Mouse (Mus musculus) forebrain, embryonic 15.5 days (tissue): ENCODE results near the gene Rnf187. TPM values are rescaled to one million over a fixed set of nuclear protein-coding genes. Genes with fewer than 3 reads are reported as not detected.

Source experiments
- ATAC-seq: fragments of 200-750 bp; cut with Nextera tagmentation; replicated peaks from 2 replicates; pipeline ENCODE4 v1.8.0; 2017; ENCODE audit warnings: mild to moderate bottlenecking, moderate TSS enrichment, moderate library complexity
- H3K27ac ChIP-seq: fragments of 300-500 bp; sonication (generic); replicated peaks from 2 replicates; pipeline ENCODE4 v1.5.1; 2015; ENCODE audit warnings: mild to moderate bottlenecking, inconsistent platforms
- H3K27me3 ChIP-seq: fragments of 300-500 bp; sonication (generic); 2 replicates; pipeline ENCODE4 v1.6.1; 2015; ENCODE audit warnings: inconsistent platforms
- H3K36me3 ChIP-seq: fragments of 300-500 bp; sonication (generic); 2 replicates; pipeline ENCODE4 v1.6.1; 2015; ENCODE audit warnings: mild to moderate bottlenecking, inconsistent platforms
- H3K4me1 ChIP-seq: fragments of 300-500 bp; sonication (generic); 2 replicates; pipeline ENCODE4 v1.6.1; 2015; ENCODE audit warnings: inconsistent platforms
- H3K4me2 ChIP-seq: fragments of 300-500 bp; sonication (generic); replicated peaks from 2 replicates; pipeline ENCODE4 v1.6.1; 2015; ENCODE audit warnings: mild to moderate bottlenecking, inconsistent platforms
- H3K4me3 ChIP-seq: fragments of 300-500 bp; sonication (generic); 2 replicates; pipeline ENCODE4 v1.5.1; 2015; ENCODE audit warnings: mild to moderate bottlenecking, inconsistent platforms
- H3K9ac ChIP-seq: fragments of 300-500 bp; sonication (generic); replicated peaks from 2 replicates; pipeline ENCODE4 v1.6.1; 2015; ENCODE audit warnings: mild to moderate bottlenecking, inconsistent platforms
- H3K9me3 ChIP-seq: fragments of 300-500 bp; sonication (generic); 2 replicates; pipeline ENCODE4 v1.6.1; 2016; ENCODE audit warnings: inconsistent platforms
- WGBS: fragments of 180-500 bp; shearing (Covaris S2); methylation state at CpG from one replicate; pipeline ENCODE4 v1.1.7; 2015; ENCODE audit warnings: mixed read lengths; 5-methylcytosine and 5-hydroxymethylcytosine counted together
- polyA plus RNA-seq: library from polyadenylated mRNA; unstranded; fragments of >200 nt; fragmentation: Nextera tagmentation; extraction: Ambion mirVana; gene quantifications from 2 replicates; pipeline ENCODE4 v1.2.1, GENCODE M21; 2015

The Rnf187 gene
- polyA plus RNA-seq, 1 experiment from 2014 or later: 508 TPM

- Histone ChIP-seq H3K36me3 (no peaks in the 10 kb centered on the region), H3K4me3 (peak overlapping the region; percentile 99), H3K9me3 (no peaks in the 10 kb centered on the region), H3K27ac (peak overlapping the region; percentile 98), H3K9ac (peak overlapping the region; percentile 71), H3K27me3 (no peaks in the 10 kb centered on the region), H3K4me1 (peaks cover 52% of the 10 kb centered on the region), H3K4me2 (peak overlapping the region; percentile 56)
- peak; percentile 31 for ATAC-seq
- whole genome bisulfite sequencing: 1% methylated on average over 33 of the region's 33 CpGs
Observed at GRCm38 (mm10) chr11:58953351-58954169, 14.8 kb upstream of the Rnf187 start.

DNA sequence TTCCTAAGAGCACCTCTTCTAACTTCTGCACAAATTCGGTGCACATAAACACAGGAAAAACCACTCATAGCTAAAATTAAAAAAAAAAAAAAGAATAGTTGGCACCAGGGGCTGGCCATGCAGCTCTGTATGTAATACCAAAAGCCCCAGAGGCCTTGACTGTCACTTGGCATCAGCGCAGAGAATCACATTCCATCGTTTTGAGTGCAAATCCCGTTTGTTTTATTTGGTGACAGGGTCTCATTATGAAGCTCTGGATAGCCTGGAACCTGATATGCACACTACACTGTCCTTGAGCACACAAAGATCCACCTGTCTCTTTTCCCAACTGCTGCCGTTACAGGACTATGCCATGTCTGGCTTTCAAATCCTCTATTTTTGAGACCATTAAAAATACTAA, 12.5 kb upstream of the Rnf187 start:
- Histone ChIP-seq H3K27me3 (no peaks in the 10 kb centered on the region), H3K9ac (peak overlapping the region; percentile 93; the same call in 1 of the 2 replicates), H3K27ac (peak overlapping the region; percentile 100), H3K4me2 (peak overlapping the region; percentile 71), H3K4me3 (peak overlapping the region; percentile 69; the same call in 1 of the 2 replicates), H3K36me3 (no peaks in the 10 kb centered on the region), H3K9me3 (no peaks in the 10 kb centered on the region), H3K4me1 (peaks cover 34% of the 10 kb centered on the region)
- 50% methylated on average over 5 of the region's 5 CpGs for WGBS
- no peak for ATAC-seq

DNA sequence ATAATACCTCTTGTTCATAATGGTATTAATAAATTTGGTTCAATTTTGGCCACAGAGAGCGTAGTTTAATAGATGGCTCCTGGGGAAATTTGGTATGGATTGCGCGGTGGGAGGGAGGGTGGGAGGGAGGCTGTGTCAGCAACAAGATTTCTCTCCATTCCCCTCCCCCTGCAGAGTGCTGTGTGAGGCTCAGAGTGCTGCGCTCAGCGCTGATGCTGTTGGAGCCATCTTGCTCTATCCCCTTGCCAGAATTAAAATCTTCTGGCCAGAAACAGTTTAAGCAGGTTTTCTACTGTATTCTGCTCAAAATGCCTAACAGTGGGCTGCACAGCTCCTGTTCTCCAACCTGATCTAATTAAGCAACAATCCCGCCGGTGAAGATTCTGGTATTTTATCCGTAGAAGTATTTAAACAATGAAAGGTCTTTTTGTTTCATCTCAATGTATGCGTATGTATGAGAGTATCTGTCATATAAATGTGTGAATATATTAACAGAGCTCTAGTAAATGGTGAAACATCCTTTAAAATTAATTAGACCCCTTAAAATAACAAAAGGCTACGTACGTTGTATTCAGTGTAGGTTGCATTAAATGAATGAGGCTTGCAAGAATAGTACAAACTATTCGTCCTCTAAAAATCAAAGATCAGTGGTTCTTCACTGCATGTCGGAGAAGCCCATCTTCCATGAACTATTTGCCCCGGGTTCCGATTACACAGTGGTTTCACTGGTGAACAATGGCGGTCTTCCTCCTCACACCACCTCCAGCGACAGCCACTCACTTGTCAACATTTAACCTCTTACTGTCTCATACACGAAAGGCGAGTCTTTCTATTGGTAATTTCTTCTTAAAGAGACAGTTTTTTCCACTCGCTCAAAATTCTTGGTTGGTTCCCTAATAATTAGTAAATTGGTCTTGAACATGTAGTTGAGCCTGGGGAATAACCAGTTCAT, 11.0 kb upstream of the Rnf187 start:
- H3K36me3 ChIP-seq: no peaks in the 10 kb centered on the region
- peak overlapping the region; percentile 71 for H3K4me2 ChIP-seq
- H3K4me1 ChIP-seq: peaks cover 32% of the 10 kb centered on the region
- H3K27ac ChIP-seq: peak overlapping the region; percentile 100
- peak overlapping the region; percentile 69 for H3K4me3 ChIP-seq
- H3K27me3 ChIP-seq: no peaks in the 10 kb centered on the region
- WGBS: under 1% methylated on average over 20 of the region's 20 CpGs
- peak overlapping the region; percentile 93 for H3K9ac ChIP-seq
- no peaks in the 10 kb centered on the region for H3K9me3 ChIP-seq
- peak; percentile 60 for ATAC-seq

GRCm38 (mm10) chr11:58948542-58949479, 10.1 kb upstream of the Rnf187 start, which contains the start of gene Hist3h2ba:
Gene Hist3h2ba, plus strand, starts transcription at chr11:58948920.
- under 1% methylated on average over 48 of the region's 48 CpGs for WGBS
- peaks cover 32% of the 10 kb centered on the region for H3K4me1 ChIP-seq
- H3K27me3 ChIP-seq: no peaks in the 10 kb centered on the region
- H3K27ac ChIP-seq: peak within 1 kb of the TSS; percentile 100
- no peaks in the 10 kb centered on the region for H3K36me3 ChIP-seq
- peak within 1 kb of the TSS; percentile 69 for H3K4me3 ChIP-seq
- H3K9ac ChIP-seq: peak within 1 kb of the TSS; percentile 93
- H3K9me3 ChIP-seq: no peaks in the 10 kb centered on the region
- H3K4me2 ChIP-seq: peak within 1 kb of the TSS; percentile 71
- ATAC-seq: peak; percentile 92

DNA sequence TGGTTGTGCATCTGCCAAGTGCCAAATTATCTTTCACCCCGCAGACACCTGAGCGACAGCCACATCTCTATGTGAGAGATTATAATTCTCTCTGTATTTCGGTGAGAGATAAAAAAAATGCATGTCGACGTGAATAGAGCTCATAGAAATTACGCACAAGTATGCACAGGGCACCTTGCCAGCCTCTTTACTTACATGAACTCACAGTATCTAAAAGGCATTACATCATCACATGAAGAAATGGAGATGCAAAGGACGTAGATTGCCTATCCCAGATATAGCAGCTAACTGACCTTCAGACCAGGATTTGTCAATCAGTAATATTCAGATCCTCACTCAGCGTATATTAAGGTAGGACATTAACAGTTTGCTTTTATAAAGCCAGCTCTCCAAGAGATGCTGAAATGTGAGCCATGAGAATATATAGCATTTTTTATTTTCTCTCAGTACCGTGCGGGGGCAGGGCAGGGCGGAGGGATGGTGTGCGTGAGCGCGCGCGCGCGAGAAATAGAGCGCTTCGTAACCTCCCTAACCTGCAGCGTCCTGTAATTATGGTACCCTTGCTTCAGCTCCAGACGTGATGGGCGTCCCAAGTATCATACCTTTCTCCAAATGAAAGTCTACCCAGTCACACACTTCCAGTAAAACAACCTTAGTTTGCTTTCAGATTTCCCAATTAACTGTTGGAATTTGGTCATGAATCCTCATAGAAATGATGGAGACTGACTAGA, 9.2 kb upstream of the Rnf187 start:
- ATAC-seq: peak; percentile 64
- Histone ChIP-seq H3K4me2 (peak overlapping the region; percentile 71), H3K36me3 (no peaks in the 10 kb centered on the region), H3K4me1 (peaks cover 29% of the 10 kb centered on the region), H3K9ac (peak overlapping the region; percentile 93), H3K27me3 (no peaks in the 10 kb centered on the region), H3K9me3 (no peaks in the 10 kb centered on the region), H3K27ac (peak overlapping the region; percentile 100), H3K4me3 (peak overlapping the region; percentile 69)
- WGBS: 4% methylated on average over 23 of the region's 23 CpGs

DNA sequence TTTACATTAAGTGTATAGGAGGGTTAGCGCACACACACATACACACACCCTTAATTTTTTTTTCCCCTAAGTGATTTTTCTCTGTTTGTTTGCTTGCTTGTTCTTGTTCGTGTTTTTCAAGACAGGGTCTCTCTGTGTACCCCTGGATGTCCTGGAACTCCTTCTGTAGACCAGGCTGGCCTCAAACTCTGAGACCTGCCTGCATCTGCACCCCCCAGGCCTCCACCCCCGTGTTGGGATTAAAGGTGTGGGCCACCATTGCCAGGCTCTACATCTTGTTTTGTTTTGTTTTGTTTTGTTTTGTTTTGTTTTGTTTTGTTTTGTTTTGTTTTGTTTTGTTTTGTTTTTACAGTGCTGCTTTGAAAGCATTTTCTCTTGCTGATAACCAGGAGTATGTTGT, 8.6 kb upstream of the Rnf187 start:
- peaks cover 26% of the 10 kb centered on the region for H3K4me1 ChIP-seq
- no peaks in the 10 kb centered on the region for H3K27me3 ChIP-seq
- H3K4me2 ChIP-seq: peak overlapping the region; percentile 71
- H3K27ac ChIP-seq: peak overlapping the region; percentile 100
- no peak for ATAC-seq
- WGBS: 74% methylated on average over 3 of the region's 3 CpGs
- H3K4me3 ChIP-seq: peak overlapping the region; percentile 69
- H3K36me3 ChIP-seq: no peaks in the 10 kb centered on the region
- H3K9me3 ChIP-seq: no peaks in the 10 kb centered on the region
- H3K9ac ChIP-seq: peak overlapping the region; percentile 93

GRCm38 (mm10) chr11:58944136-58944535, 5.4 kb upstream of the Rnf187 start:
- no peak overlapping the region for H3K4me2 ChIP-seq
- H3K9me3 ChIP-seq: no peaks in the 10 kb centered on the region
- H3K9ac ChIP-seq: no peak overlapping the region
- H3K27me3 ChIP-seq: no peaks in the 10 kb centered on the region
- H3K4me3 ChIP-seq: no peak overlapping the region
- H3K36me3 ChIP-seq: no peaks in the 10 kb centered on the region
- no peak overlapping the region for H3K27ac ChIP-seq
- H3K4me1 ChIP-seq: peaks cover 11% of the 10 kb centered on the region
- no peak for ATAC-seq
- 81% methylated on average over 5 of the region's 5 CpGs for WGBS

GRCm38 (mm10) chr11:58939088-58939439, 348 bp upstream of the Rnf187 start:
- Histone ChIP-seq H3K9ac (peak overlapping the region; percentile 91), H3K4me2 (peak overlapping the region; percentile 90), H3K4me1 (peaks cover 32% of the 10 kb centered on the region), H3K27ac (peak overlapping the region; percentile 94), H3K9me3 (no peaks in the 10 kb centered on the region), H3K36me3 (peaks cover 16% of the 10 kb centered on the region), H3K4me3 (peak overlapping the region; percentile 73), H3K27me3 (no peaks in the 10 kb centered on the region)
- peak; percentile 37; the same call in 1 of the 2 replicates for ATAC-seq
- 15% methylated on average over 6 of the region's 6 CpGs for WGBS

GRCm38 (mm10) chr11:58937909-58938308, 807 bp downstream of the Rnf187 start:
- ATAC-seq: 0 out of 2 replicates have a peak, but pooled peaks have one; percentile 3
- WGBS: under 1% methylated on average over 13 of the region's 13 CpGs
- no peaks in the 10 kb centered on the region for H3K9me3 ChIP-seq
- peak overlapping the region; percentile 90 for H3K4me2 ChIP-seq
- no peaks in the 10 kb centered on the region for H3K27me3 ChIP-seq
- peak overlapping the region; percentile 94 for H3K27ac ChIP-seq
- peaks cover 32% of the 10 kb centered on the region for H3K4me1 ChIP-seq
- H3K4me3 ChIP-seq: peak overlapping the region; percentile 73
- peaks cover 28% of the 10 kb centered on the region for H3K36me3 ChIP-seq
- H3K9ac ChIP-seq: peak overlapping the region; percentile 91

- ATAC-seq: no peak
Observed at GRCm38 (mm10) chr11:58931576-58931975, 7.1 kb downstream of the Rnf187 start.

More at GRCm38 (mm10) chr11:58931576-58931975, 7.1 kb downstream of the Rnf187 start:
- H3K9me3 ChIP-seq: no peaks in the 10 kb centered on the region
- peaks cover 18% of the 10 kb centered on the region for H3K4me1 ChIP-seq
- no peak overlapping the region for H3K4me2 ChIP-seq
- no peak overlapping the region for H3K9ac ChIP-seq
- H3K27me3 ChIP-seq: no peaks in the 10 kb centered on the region
- 83% methylated on average over 4 of the region's 4 CpGs for WGBS
- H3K4me3 ChIP-seq: no peak overlapping the region
- H3K27ac ChIP-seq: no peak overlapping the region
- peaks cover 49% of the 10 kb centered on the region for H3K36me3 ChIP-seq
